Mouse (Mus musculus) skeletal muscle tissue, adult 2 months (tissue): ENCODE measurements at regions not wholly inside any gene's neighbourhood (a gene's known extent, or its start where the extent isn't known, plus 50 kb on each side); places are given as distances from the start of the nearest gene placed in this dataset.

ENCODE experiments used
- DNase-seq: peaks from one replicate; pipeline ENCODE4 v3.0.0-alpha.2; 2012; ENCODE audit warnings: low read depth, low spot score

- DNase-seq = no peak
Measured at GRCm38 (mm10) chr15:94049638-94050273, 415.5 kb downstream of the Adamts20 start.

GRCm38 (mm10) chr15:94046186-94046585 lies 419.0 kb downstream of the Adamts20 start:
- DNase-seq = no peak

DNA sequence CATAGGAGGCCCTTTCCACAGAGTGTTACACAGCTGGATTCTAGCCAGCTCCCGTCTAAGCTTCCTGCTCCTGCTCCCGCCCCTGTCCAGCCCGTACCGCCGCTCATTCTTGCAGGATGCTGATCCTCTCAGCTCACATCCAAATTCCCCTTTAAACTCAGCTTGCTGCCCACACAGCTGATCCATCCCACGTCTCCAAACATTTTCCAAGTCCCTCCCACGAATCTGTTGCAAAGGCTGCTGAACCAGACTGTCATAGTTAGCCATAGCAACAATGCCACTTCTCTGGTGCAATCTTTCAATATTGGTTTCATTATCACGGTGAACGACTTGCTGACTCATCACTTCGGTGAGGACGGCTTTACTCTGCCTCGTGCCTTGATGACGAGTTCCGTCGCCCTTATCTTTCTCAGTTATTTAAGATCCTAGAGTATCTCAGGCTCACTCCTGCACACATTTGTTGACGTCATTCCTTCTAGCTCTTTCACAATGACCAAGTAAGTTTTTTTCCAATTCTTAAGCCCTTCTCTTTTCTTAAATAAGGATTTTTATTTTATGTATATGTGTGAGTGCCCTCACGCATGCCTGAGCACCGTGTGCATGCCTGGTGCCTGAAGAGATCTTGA lies 420.0 kb downstream of the Adamts20 start:
- DNase-seq = peak; percentile 4

DNA sequence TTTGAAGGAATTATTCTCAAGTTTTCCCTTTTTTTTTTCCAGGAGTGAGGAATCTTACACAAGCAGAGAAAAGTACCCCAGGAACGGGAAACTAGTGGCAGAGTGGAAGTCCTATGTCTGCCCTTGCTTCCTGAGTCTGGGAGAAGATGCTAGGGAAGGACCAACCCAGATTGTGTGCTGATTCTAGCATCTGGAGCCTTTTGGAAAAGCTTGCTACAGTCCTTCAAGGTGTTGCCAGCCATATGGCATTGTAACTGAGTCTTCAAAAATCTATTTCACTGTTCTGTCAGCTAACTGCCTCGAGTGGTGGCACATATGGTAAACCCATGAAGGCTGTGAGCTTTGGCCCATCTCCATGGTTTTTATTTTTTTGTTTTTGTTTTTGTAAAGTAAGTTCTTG lies 432.3 kb downstream of the Adamts20 start:
- no peak for DNase-seq

GRCm38 (mm10) chr15:94025996-94026696 lies 430.5 kb upstream of the Prickle1 start:
- peak; percentile 42 for DNase-seq

DNA sequence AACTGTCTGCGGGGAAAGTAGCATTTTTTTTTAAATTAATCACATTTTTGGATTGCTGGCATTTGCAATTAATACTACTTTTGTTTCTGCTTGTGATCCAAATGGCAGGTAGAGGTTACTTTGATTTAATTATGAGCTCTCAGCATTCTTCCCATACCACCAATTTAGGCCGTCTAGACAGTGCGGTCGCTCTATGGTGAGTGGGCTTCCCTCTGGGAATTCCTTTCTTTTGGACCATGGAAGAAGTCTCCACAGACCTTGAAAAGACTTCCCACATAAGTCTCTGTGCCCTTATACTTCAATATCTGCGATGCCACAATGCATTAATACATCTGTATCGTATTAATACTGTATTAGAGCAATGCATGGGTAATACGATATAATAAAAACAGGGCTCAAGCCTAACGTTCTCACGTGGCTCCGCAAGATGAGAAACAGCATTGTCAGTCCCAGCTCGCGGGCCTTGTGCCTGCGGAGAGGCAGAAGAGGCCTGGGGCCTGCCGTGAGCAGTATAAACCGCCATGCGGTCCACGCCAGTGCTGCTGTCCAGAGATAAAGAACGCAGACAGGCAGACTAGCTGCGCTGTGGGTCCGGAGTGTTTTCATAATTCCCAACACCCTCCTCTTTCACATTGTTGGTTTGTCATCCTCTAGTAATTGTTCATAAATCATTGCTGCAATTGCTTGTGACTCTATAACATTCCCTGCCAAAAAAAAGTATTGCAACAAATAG lies 429.7 kb upstream of the Prickle1 start:
- peak; percentile 63 for DNase-seq

GRCm38 (mm10) chr15:94024806-94025205 lies 429.1 kb upstream of the Prickle1 start:
- peak; percentile 52 for DNase-seq

- no peak for DNase-seq
Measured at GRCm38 (mm10) chr15:94024126-94024730, 428.5 kb upstream of the Prickle1 start.

- no peak for DNase-seq
Measured at GRCm38 (mm10) chr15:94023501-94023900, 427.8 kb upstream of the Prickle1 start.

DNA sequence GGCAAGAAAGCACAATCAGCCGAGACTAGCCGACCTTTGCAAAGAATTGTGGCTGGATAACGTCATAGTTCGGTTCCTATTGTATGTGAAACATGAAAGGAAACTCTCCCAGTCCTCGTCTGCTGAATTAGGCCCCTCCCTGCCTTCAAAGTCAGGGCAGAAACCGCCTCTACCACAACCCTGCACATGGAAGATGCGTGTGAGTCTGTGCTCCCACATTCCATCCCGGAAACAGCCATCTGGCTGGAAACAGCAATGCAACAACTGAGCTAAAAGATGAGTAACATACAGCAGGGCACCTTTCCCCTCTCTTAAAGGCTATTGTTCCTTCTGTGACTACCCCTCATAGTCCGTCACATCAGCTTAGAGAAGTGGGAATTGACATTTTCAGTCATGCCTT lies 422.1 kb upstream of the Prickle1 start:
- no peak for DNase-seq

GRCm38 (mm10) chr15:94011499-94011898 lies 415.8 kb upstream of the Prickle1 start:
- DNase-seq = no peak

DNA sequence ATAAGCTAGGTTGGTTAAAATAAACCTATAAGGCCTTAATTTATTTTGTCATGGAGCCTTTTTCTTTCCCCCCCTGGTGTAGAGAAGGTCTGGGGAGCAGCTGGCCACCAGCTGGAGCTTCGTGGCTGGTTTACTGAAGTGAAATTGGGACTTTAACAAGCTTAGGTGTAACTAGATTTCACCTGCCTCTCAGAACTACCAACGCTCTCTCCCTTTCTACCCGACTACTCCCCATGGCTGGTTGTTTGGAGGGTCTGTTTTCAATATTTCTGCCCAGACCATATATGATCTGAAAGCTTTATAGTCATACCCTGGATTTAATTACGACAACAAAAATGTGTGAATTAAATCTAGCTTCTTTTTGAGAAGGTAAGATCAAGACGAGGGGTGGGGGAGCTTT lies 410.4 kb upstream of the Prickle1 start:
- no peak for DNase-seq

DNA sequence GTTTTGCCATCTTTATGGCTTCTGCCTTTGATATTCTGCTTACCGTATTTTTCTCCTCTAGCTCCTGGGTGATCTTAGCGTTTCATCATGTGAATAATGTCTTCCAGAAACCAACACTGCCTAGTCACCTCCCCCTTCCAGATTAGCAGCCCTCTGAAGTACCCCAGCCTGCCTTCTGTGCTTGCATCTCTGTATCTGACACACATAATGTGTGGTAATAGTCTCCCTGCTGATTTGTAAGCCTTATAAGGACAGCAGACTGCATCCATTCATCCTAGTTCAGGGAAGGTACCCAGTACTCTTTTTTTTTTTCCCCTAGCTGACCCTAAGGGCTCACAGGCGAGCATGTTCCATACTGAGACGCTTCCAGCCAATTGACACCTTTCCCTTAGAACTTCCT lies 409.2 kb upstream of the Prickle1 start:
- DNase-seq = no peak

DNA sequence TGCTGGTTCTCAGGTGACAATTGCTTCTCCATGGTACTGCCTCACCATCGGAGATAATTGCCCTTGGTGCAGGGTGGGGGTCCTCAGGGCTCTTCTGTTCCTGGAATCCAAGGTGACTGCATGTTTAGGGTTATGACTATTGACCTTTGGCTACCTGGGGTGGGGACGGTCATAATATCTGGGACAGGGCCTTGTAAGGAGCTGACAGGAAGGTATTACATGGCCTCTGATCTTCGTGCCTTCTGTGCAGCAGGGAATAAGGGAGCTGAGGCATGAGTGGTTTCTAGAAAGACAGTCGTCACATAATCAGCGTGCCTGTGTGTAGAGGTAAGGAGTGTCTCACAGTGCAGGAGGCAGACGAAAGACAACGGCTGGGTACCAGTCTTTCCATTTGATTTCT lies 407.5 kb upstream of the Prickle1 start:
- no peak for DNase-seq

DNA sequence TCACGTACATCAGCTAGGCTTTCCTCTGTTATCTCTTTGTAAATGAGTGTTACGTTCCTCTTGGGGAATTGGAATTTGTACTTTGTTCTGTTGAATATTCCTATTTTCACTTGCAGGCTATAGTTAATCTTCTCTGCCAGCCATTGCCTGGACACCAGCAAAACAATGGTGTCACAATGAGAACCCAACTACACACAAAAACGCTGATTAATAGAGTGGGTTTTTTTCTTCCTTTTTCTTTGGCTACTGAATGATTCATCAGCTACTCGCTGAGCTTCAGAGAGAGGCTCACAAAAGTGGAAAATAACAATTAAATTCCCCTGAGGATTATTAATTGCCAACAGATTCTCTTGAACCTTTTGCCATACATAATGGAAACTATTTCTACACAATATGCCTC lies 398.9 kb upstream of the Prickle1 start:
- no peak for DNase-seq

DNA sequence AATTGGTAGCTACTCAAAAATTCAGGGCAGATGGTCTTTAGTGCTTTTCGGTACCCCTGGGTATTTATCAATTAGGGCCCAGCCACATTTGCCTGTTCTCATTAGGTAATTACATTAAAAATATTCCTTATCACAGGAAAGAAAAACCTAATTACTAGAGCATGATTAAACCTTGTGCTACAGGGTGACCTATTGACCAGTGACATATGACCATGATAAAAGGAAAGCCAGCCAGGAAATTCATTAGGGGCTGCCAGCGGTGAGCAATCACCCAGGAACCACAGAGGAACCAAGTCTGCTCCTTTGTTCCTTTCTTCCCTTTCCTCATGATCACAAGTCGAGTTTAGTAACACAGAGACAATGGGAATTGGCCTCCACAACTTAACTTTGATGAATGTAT lies 394.4 kb upstream of the Prickle1 start:
- DNase-seq = no peak

GRCm38 (mm10) chr15:93988367-93988766 lies 392.7 kb upstream of the Prickle1 start:
- DNase-seq = no peak

DNA sequence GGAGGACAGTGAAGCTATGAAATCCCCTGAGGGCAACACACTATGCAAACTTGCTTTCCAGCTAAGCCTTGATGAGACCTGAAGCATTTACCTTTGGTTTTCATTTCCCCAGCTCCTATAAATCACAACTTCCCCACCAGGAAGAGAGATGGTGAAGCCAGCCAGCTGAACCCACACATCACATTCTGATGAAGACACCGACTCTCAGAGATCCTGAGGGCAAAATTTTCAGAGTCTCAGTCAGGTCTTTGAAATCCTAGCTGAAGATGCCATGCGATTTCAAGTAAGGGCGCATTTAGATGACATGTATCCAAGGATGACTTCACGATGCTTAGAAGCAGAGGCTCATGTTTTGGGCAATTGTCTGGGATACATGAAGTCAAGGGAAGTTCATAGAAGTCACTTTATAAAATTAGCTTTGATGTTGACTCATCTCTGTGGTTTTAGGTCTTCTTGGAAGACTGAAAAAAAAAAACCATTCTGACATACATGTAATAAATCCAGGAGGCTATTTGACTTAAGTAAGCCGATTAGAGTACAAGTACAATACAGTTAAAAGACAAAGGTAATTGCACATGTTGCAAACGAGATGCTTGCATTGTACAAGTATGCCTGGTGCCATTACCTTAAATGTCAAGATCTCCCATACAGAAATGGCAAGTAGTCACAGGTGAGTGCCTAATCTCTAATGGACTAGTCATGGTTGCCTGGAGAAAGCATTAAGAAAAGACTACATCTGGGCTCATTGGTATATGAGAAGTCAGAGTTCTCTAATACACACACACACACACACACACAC lies 391.1 kb upstream of the Prickle1 start:
- no peak for DNase-seq

DNA sequence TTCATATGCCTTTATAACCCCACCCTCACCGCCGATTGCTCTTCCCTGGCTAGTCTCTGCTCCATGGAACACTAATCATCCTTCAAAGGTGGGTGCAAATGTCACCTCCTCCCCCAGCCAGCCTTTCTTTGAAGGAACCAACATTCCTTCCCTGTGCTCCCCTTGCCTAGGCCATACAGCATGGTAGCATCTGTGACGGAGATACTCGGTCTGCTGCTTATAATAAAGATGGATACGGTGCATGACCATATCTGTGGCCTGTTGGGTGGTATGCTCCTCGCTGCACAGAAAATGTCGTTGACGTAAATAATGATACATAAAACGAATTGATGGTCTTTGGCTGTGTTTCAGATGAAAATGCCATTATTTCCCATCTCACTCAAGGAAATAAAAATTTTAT lies 386.4 kb upstream of the Prickle1 start:
- no peak for DNase-seq

DNA sequence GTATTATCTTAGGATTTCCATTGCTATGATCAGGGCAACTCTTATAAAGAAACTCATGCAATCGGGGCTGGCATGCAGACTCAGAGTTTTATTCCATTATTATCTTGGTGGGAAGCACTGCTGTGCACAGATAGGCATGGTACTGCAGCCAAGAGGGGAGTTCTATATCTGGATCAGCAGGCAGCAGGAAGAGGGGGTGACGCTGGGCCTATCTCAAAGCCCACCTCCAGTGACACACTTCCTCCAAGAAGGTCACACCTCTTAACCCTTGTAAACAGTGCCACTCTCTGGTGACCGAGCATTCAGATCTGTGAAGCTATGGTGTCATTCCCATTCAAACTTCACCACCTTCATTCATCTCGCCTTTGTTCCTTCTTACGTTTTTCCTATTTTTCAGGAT lies 381.8 kb upstream of the Prickle1 start:
- no peak for DNase-seq

- no peak for DNase-seq
Measured at GRCm38 (mm10) chr15:93974727-93975126, 379.0 kb upstream of the Prickle1 start.
